Mouse (Mus musculus) mammary gland, adult 2 months (tissue): ENCODE results near the gene Olfr802. TPM values are rescaled to one million over a fixed set of nuclear protein-coding genes. Genes with fewer than 3 reads are reported as not detected.

ENCODE experiments used
- polyA plus RNA-seq: library from polyadenylated mRNA; depleted of rRNA; stranded (reverse); fragments of >200 nt; gene quantifications from 2 replicates; pipeline ENCODE4 v1.2.3, GENCODE M21; 2012; ENCODE audit warnings: low replicate concordance; rRNA removed

Olfr802 gene
- polyA plus RNA-seq = not detected in 2 replicates

DNA sequence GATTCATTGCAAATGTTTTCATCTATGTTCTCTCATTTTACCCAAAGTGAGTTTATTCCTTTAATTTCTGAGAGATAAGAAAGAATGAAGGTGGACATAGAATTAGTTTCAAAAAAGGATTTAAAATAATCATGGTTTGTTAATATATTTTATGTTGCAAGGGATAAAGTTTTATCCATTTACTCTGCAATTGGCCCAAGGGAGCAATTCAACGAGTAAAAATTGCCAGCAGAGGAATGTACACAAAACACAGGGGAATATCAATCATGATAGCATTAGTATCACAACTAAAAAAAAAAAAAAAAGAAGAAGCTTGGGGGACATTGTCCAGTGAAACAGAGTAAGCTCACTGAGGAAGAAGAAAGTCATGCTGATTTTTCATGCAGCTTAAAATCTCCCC is at the start of gene Olfr802:
TSS of gene Olfr802 (minus strand) at position 101 of the 400 bp plus-strand sequence.

DNA sequence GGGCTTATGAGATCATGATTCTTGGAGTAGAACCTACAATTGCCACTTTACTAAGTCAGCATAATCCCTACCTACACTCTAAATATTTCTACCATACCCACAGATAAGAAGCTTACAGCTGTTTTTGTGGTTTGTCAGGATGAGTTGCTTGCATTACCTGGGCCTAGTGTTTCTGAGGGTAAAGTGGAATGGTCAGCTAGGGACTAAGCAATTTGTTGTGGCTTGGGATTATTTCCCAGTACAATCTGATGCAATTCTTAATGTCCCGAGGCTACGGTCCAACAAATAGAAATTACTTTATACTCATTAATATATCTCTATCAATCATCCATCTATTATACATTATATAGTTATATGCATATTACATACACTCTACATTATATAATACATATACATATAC is 41.3 kb upstream of the Olfr802 start, which contains the start of gene Olfr805:
TSS of gene Olfr805 (minus strand) at position 101 of the 400 bp plus-strand sequence.

DNA sequence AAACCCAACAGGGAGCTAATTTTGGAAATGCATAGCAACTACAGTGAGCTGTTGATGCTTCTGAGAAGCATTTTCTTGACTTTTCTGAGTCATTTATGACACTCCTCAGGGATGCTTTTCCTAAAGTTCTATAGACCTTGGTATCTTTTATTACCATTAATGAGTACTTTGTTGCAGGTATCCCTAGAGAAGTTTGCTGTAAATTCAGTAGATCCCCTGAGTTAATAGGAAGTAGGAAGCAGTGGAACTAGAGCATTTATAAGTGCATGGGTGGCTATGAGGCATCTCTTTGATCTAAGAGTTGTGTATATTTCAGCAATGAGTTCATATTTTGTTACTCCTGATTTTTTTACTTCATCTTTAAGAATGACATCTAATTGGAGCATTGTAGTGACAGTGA is 14.9 kb upstream of the Olfr802 start, which contains the start of gene Olfr804:
TSS of gene Olfr804 (plus strand) at position 301 of the 400 bp plus-strand sequence.

GRCm38 (mm10) chr10:129694186-129694585 is 6.2 kb upstream of the Olfr802 start, which contains the start of gene Olfr803:
Gene Olfr803 (minus strand): TSS chr10:129694286.

GRCm38 (mm10) chr10:129673765-129674164 is 14.2 kb downstream of the Olfr802 start, which contains the start of gene Olfr801:
Gene Olfr801 (minus strand): TSS chr10:129673865.

GRCm38 (mm10) chr10:129657394-129657793 is 30.6 kb downstream of the Olfr802 start, which contains the start of gene Olfr800:
Gene Olfr800 (plus strand): TSS chr10:129657694.

GRCm38 (mm10) chr10:129637184-129637583 is 50.8 kb downstream of the Olfr802 start, which contains the start of gene Olfr799:
Gene Olfr799 (plus strand): TSS chr10:129637484.

GRCm38 (mm10) chr10:129627834-129628233 is 60.1 kb downstream of the Olfr802 start, which contains the start of gene Olfr798:
Gene Olfr798 (minus strand): TSS chr10:129627934.

Other genes starting within 250 kb of the Olfr802 start
- not detected in 2 replicates for gene Olfr787, start 226.3 kb downstream of the Olfr802 start, polyA plus RNA-seq
- not detected in 2 replicates for gene Olfr788, start 217.2 kb downstream of the Olfr802 start, polyA plus RNA-seq
- gene Olfr789, start 203.4 kb downstream of the Olfr802 start, polyA plus RNA-seq = not detected in 2 replicates
- gene Olfr790, start 189.7 kb downstream of the Olfr802 start, polyA plus RNA-seq = not detected in 2 replicates
- not detected in 2 replicates for gene Olfr791, start 166.4 kb downstream of the Olfr802 start, polyA plus RNA-seq
- gene Olfr792, start 149.0 kb downstream of the Olfr802 start, polyA plus RNA-seq = not detected in 2 replicates
- not detected in 2 replicates for gene Olfr794, start 120.5 kb downstream of the Olfr802 start, polyA plus RNA-seq
- gene Olfr796, start 75.6 kb downstream of the Olfr802 start, polyA plus RNA-seq = not detected in 2 replicates
- gene Olfr798, start 60.2 kb downstream of the Olfr802 start, polyA plus RNA-seq = not detected in 2 replicates
- gene Olfr799, start 50.7 kb downstream of the Olfr802 start, polyA plus RNA-seq = not detected in 2 replicates
- not detected in 2 replicates for gene Olfr800, start 30.5 kb downstream of the Olfr802 start, polyA plus RNA-seq
- not detected in 2 replicates for gene Olfr801, start 14.3 kb downstream of the Olfr802 start, polyA plus RNA-seq
- not detected in 2 replicates for gene Olfr803, start 6.1 kb upstream of the Olfr802 start, polyA plus RNA-seq
- gene Olfr804, start 15.0 kb upstream of the Olfr802 start, polyA plus RNA-seq = not detected in 2 replicates
- not detected in 2 replicates for gene Olfr805, start 41.2 kb upstream of the Olfr802 start, polyA plus RNA-seq
- gene Olfr806, start 53.8 kb upstream of the Olfr802 start, polyA plus RNA-seq = not detected in 2 replicates
- not detected in 2 replicates for gene Olfr807, start 69.6 kb upstream of the Olfr802 start, polyA plus RNA-seq
- gene Olfr808, start 77.3 kb upstream of the Olfr802 start, polyA plus RNA-seq = not detected in 2 replicates
- gene Olfr809, start 86.5 kb upstream of the Olfr802 start, polyA plus RNA-seq = not detected in 2 replicates
- not detected in 2 replicates for gene Olfr810, start 106.7 kb upstream of the Olfr802 start, polyA plus RNA-seq
- gene Olfr811, start 116.2 kb upstream of the Olfr802 start, polyA plus RNA-seq = not detected in 2 replicates
- not detected in 2 replicates for gene Olfr812, start 157.9 kb upstream of the Olfr802 start, polyA plus RNA-seq
- not detected in 2 replicates for gene Olfr813, start 167.2 kb upstream of the Olfr802 start, polyA plus RNA-seq
- not detected in 2 replicates for gene Olfr814, start 191.7 kb upstream of the Olfr802 start, polyA plus RNA-seq
- gene Olfr815, start 217.7 kb upstream of the Olfr802 start, polyA plus RNA-seq = not detected in 2 replicates
- gene Olfr816, start 227.4 kb upstream of the Olfr802 start, polyA plus RNA-seq = not detected in 2 replicates